Mouse (Mus musculus) E14TG2a.4 (cell line): ENCODE results near the gene Pigv.

Experiments used
- CTCF ChIP-seq: conservative IDR thresholded peaks from 2 replicates; pipeline ENCODE4 v1.5.1; 2014; ENCODE audit warnings: low read length
- NANOG ChIP-seq: IDR thresholded peaks from 2 replicates; pipeline ENCODE4 v1.6.1; 2014; ENCODE audit warnings: borderline replicate concordance, low read length, mixed read lengths
- POU5F1 ChIP-seq: IDR thresholded peaks from 2 replicates; pipeline ENCODE4 v1.6.1; 2014; ENCODE audit warnings: low read length, borderline replicate concordance

DNA sequence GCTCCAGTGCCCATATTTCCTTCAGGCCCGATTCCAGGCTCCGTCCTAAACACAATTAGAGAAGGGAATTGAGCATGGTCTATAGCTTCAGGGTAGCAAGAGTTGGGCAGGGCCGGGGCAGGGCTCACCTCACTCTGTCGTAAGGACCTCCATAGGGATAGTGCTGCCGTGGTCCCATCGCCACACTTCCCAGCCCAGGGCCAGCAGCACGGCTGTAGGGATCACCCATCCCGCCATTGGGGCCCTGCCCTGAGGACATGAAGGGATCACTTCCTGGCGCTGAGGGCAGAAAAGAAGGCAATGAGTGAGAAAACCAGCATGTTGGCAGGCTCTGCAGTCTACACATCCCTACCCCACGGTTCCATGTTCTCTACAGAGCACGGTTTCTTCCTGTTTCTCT lies 14.1 kb upstream of the Pigv start:
- no peak for TF ChIP-seq NANOG
- TF ChIP-seq CTCF, result no peak
- no peak for TF ChIP-seq POU5F1
